Mouse (Mus musculus): Measurements from ENCODE around the gene Hoxa7. TPM values are rescaled to one million over a fixed set of nuclear protein-coding genes. Genes with fewer than 3 reads are reported as not detected.

The Hoxa7 gene
- total RNA-seq, 4 experiments from 2014 or later: not detected

DNA sequence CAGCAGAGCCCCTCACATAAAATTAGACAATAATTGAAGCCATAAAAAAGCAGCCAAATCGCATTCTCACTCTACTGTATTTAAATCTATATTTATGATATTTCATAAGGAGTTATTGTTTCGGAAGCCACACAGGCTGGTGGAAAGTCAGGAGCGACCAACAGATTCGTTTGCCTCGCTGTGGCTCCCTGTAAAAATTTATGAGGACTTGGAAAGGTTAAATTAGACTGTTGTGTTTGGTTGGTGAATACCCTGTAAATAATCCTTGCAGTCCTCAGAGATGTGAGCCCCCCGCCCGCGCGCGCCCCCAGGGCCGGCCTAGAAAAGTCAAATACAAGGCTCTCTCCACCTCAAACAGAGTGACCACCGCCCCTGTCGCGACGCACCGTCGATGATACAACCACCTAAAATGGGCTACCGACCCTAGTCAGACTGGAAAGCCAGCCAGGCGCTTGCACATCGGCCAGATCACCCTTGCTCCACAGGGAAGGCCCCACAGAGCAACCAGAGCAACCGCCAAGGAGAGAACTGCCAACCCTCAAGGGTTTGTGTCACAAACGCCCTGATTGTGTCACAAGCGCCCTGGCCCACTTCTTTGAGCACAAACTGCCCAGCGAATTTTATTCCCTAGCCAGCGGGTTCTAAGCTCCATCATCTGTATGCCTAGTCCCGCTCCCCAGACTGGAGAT lies 5.1 kb upstream of the Hoxa7 start:
- no peak for DNase-seq (ENCODE audit: low spot score in 2 of 2)

DNA sequence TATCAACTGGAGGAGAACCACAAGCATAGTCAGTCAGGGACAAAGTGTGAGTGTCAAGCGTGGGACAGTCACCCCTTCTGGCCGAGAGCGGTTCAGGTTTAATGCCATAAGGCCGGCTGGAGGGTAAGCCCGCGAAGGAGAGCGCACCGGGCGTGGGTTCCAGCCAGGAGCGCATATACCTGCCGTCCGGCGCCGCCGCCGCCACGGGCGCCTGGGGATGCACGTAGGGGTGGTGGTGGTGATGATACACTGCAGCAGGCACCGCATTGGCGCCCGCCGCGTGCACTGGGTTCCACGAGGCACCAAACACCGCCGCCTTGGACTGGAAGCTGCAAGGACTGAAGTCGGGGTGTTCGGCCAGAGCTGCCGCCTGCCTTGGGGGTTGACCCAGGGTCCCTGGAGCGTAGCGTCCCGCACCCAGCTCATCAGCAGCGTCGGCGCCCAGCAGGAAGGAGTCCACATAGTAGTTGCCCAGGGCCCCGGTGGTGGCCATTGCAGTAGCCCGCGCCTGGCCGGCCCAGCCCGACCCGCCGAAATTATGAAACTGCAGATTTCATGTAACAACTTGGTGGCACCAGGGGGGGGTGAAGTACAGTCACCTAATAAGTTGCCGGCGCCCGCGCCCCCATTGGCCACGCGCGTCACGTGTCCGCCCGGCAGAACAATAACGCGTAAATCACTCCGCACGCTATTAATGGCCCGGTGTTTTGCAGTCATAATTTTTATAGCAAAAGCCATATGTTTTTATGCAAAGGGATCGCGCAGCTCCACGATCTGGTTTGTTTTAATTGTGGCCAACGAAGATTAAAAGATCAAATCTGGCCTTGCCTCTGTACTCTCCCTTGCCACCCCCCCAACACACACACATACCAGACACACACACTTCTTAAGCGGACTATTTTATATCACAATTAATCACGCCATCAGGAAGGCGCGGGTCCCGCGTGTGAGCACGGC lies 4.2 kb upstream of the Hoxa7 start:
- no peak for DNase-seq (ENCODE audit: low spot score in 2 of 2)

DNA sequence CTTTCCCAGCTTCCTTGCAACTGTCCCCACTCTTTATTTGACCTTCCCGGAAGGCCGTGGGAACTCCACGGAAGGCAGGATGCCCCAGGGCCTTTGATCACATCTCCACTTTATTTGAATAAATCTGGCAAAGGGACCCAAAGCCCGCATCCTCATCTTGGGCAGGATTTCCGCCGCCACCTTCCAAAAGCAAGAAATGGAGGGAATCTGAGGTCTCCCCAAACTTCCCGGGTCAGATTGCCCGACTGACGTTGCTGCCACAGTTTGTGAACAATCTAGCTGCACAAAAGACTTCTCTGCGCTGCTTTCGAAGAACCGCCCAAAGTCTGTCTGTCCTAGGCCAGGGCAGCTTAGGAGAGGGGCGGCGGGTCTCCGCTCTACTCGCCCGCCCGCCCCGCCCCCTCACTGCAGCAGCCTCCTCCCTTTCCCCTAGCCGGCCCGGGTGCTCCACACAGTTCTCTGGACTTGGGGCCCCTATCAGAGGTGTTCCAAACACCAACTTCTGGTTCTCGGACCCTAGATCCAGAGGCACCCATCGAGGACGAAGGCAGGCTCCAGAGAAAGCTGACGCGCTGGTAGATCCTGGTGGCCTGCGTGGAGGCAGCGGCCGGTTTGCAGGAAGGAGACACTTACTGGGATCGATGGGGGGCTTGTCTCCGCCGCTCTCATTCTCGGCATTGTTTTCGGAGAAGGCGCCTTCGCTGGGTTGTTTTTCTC lies 3.4 kb upstream of the Hoxa7 start:
- no peak for DNase-seq (ENCODE audit: low spot score in 2 of 2)

DNA sequence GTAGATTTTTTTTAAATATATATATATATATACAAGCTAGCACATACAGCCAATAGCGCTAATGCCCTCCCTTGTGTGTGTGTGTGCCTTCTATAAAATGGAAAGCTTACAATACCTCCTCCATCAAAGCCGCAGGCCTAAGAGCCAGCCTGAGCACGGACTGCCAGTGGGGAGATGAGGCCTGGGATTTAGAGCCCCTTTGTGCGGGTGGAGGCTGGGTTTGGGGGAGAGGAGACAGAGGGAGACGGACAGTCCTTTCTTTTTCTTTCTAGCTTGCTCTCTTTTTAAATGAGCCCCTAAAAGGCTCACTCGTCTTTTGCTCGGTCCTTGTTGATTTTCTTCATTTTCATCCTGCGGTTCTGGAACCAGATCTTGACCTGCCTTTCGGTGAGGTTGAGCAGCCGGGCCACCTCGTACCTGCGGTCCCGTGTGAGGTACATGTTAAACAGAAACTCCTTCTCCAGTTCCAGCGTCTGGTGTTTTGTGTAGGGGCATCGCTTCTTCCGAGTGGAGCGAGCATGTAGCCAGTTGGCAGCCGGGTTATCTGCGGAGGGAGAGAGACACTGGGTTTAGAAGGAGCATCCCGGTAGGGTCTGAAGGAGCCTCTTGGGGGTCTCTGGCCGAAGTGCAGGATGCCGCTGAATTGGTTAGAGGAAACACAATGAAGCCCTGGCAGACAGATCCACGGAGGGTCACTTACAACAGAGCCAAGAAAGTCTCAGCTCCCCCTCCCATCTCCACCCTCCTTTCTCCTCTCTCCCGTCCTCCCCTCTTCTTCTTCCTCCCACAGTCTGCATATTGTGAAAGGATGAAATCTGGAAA lies 2.5 kb upstream of the Hoxa7 start:
- DNase-seq (ENCODE audit: low spot score in 2 of 2): no peak

DNA sequence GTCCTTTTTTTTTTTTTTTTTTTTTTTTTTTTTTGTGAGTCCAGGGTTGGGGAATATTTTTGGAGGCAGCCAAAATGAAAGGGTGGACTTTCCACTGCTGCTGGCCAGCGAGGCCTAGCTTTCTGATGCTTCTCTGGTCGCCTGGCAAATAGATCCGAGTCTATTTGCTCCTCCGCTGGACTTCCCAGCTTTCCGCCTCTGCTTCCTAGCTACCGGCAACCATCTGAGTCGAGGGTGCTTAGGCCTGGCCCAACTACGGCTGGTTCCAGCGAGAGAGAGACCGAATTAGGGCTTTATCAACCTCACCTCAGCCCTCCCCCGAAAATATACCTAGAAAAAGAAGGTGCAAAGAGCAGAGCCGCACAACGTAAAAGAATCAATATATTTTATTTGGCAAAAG lies 1.1 kb upstream of the Hoxa7 start:
- DNase-seq (ENCODE audit: low spot score in 2 of 2): no peak

DNA sequence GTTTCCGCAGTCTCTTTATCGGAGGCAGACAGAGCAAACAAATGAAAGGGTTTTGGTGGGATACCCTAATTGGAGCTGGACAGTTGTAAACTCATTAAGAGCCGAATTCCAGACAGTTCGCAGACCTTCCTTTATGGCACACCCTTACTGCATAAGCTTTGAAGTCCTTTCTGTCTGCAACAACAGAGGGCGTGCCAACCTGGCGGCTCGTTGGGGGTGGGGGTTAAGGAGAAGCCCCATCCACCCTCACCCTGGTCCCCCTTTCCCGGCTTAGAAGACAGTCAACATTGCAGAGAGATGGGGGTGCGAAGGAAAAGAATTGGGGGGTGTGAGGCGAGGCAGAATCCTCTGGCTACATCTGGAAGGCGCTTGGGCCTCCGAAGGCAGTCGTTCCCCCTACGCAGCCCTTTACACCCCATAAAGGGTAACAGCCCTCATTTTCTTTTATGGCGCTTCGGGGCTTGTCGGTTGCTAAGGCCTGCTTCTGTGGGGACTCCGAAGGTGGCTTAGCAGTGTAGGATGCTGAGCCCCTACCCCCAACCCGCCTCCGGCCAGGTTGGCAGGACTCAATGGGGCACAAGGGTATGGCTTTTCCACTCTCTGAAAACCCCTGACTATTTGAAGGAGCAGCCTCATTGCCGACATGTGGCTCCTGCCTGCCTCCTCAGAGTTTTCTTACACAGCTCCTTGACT lies 485 bp upstream of the Hoxa7 start:
- no peak for DNase-seq (ENCODE audit: low spot score in 2 of 2)

DNA sequence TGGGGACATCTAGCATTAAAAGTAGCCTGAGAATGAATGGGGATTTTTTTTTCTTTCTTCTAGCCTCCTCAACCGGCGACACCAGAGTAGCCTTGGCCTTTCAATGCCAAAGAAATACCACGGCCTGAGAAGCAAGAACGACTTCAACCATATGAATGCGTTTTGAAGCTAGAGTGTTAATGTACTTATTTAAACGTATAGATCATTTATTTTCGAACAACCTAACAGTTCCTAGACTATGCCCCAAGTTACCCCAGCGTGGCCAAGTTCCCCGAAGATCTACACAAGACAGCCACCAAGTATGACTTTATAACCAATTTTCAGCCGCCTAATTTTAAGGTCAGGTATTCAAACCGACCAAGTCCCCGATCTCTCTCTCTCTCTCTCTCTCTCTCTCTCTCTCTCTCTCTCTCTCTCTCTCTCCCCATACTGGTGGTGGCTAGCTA lies 766 bp downstream of the Hoxa7 start:
- DNase-seq (ENCODE audit: low spot score in 2 of 2): no peak

DNA sequence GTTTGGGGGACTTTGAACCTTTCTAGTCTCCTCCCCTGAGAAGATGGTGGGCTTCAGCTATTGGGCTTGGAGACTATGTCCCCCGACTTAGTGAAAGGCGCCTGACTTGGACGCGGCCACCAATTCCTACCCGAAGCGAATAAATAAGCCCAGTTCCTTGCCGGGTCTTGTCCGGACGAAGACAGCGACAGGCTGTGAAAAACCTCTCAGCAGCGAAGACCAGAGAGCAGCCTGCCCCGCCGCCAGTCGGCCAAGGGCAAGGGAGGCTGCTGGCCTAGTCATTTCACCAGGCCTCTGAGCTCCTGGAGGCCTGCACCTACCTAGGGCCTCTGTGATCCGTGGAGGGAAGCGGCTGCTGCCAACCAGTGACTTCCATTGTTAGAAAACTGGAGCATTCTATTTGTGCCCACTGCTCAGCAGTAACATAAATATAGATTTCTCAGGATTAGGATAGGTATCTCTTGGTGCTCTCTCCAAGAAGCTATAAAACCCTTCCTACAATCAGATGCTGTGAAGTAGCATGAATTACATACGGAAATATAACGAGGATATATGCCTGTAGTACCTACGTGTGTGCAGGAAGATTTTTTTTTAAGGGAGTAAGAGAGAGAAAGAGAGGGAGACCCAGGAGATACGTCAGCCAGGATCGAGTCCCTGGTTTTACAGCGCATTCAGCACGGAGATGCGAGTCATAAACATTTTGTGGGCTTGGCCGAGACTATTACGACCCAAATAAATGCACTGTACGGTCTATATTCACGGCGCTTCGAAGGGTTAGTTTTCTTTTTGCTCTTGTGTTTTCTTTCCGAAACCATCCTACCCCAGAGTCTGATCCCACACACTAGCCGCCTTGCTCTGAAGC lies 1.4 kb downstream of the Hoxa7 start:
- DNase-seq (ENCODE audit: low spot score in 2 of 2): no peak

DNA sequence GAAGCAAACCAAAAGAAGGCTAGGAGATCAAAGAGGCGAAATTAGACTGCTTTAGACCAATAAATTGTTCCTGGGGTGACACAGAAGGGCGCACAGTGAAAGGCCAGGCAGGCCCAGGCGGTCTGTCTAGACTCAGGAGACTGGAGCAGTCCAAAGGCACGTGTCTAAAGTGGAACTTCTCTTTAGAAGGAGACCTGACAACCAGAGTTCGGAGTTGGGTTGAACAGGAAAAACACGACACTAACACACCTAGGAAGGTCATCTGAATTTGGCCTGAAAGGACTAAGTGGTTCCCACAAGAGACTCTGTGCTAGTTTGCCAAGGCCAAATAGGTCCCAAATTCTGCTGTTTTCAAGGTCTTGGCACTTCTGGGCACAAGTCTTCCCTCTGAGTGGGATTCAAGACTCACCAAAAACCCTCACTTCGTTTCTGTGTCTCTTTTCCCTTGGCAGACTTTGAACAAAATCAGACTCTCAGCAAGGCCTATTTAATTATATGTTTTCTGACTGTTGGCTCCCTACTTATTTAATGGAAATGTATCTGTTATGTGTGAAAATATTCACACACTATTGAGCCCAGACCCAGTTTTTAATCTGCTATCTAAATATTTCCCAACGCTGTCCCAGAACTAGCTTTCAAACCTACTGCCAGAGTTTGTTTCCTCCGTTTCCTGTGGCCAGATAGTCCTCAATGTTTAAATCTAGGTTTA lies 2.3 kb downstream of the Hoxa7 start:
- no peak for DNase-seq (ENCODE audit: low spot score in 2 of 2)

DNA sequence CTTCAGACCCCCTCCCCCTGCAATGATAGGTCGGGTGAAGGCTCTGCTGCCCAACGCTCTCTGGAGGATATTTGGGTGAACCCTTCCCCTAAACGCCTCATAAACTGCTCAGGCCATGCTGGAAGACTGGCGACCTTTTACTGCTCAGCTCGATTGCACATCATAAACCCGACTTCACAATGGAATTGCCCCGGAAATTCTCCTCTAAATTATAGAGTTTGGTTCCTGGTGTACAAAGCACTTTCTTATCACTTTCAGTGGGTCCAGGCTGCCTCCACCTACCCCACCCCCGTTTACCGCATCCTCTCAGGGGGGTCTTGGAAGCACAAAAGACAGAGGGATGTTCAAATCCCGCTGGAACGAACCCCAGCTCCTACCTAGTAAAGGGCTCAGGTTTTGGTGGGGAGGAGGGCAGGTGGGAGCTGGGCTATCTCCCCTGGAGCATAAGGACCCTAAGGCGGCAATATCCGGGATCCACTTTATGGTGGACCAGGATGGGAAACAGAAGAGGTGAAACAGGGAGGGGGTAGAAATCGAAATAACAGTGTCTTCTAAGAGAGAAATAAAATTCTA lies 2.9 kb downstream of the Hoxa7 start:
- DNase-seq (ENCODE audit: low spot score in 2 of 2): no peak

DNA sequence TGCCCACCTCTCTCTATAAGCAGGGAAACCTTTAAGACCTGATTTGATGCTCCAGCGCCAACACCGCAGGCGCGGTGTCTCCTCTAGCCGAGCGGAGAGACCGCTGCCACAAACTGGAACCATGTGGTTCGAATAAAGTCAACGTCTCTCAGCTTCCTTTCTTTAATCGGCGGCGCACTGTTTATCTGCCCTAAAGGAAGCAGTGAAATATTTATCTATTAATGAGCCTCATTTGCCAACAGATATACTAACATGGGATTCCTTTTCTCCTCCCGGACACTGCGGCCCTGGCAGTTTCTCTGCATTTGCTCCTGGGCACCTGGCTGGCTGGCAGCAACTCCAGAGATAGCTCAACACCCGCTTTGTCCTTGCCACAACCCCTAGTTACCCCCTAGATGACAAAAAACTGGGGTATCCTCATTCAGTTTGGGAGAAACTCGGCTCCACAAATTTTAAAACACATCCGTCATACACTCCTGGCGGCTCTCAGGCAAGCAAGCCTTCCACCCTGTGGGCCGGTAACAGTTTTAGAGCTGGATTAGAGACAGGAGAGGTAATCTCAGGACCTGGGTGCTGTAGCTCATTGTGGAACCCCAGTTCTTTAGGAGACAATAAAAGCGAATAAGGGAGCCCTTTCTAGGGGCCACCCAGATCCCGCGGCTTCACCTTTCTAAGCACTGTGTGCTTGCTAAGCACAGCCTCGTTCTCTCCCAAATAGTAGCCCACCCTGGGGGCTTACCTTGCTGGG lies 3.6 kb downstream of the Hoxa7 start:
- no peak for DNase-seq (ENCODE audit: low spot score in 2 of 2)

DNA sequence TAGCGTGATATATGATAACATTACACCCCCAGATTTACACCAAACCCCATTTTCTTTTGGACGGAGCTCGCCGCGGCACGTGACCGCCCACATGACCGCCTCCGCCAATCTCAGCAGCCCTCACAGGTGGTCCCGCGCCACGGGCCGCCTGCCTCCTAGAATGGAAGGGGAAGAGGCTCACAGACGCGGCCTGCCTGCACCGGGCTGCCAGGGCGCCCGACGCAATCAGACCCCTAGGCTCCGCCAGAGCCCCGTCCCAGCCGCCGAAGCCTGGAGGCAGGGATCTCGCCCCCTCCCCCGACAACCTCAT lies 4.2 kb downstream of the Hoxa7 start:
- DNase-seq (ENCODE audit: low spot score in 2 of 2): no peak

DNA sequence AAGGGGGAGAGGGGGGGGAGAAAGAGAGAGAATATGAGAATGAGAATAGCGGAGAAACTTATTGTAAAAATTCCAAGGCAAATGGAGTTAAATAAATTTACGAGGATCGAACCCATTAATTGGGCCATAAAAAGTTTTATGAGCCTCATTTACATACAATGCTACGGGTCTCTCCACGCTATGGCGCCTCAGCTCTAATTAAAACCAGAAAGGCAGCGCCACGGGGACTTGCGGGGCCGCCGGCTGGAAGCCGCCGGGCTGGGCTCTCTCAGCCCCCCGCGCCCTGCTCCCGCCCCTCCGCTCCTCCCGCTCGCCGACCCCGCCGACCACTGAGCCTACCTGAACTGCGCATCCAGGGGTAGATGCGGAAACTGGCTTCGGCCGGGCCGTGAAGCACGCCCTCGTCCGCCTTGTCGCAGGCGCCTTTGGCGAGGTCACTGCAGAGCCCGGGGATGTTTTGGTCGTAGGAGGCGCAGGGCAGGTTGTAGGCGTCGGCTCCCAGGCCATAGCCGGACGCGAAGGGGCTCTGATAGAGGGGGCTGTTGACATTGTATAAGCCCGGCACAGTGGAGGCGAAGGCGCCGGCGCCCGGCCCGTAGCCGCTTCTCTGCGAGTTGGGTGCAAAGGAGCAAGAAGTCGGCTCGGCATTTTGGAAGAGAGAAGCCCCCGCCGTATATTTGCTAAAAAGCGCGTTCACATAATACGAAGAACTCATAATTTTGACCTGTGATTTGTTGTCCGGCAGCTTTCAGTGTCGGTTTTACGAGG lies 4.8 kb downstream of the Hoxa7 start:
- no peak for DNase-seq (ENCODE audit: low spot score in 2 of 2)

DNA sequence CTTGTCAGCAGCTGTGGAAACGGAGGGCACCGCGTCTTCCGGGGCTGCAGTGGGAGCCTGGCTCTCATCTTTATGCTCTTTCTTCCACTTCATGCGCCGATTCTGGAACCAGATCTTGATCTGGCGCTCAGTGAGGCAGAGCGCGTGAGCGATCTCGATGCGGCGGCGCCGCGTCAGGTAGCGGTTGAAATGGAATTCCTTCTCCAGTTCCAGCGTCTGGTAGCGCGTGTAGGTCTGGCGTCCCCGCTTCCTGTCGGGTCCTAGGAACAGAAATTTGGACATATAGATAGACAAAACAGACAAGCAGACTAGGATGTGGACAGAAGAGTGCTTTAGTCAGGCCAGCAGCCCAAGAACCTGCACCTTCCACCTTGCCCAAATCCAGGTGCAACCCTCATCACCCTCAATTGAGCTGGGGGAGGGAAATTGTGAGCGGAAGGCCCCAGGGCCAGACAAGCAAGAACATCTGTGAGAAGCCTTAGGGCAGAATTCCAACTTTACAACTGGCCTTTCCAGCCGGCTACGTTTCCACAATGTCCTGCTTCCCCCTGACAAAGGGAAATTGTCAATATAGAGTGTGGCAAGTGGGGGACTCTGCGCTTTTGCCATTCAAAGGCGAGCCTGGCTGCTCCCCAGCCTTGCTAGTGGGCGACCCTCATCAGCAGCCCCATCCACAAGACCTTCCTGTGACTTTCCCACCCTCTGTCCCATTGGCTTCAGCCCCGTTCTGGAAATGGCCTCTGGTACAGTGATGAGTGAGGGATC lies 5.7 kb downstream of the Hoxa7 start:
- DNase-seq (ENCODE audit: low spot score in 2 of 2): no peak

DNA sequence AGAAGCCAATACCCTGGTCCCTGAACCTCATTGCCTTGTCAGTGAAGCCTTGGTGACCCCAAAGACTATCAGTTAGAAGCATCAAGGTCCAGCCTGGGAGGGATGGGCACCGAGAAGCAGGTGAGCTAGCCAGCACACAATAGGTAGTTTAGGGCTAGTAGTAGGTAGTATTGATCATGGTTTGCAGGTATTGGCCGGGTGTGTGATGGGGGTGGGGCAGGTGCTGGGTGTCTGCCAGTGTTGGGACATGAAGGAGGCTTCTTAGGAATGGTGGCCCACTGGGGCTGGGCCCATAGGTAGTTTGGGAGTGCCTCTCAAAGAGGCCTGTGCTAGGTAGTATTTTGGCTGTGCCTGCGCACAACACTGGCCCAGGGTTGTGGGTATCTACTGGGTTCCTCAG lies 6.6 kb downstream of the Hoxa7 start:
- no peak for DNase-seq (ENCODE audit: low spot score in 2 of 2)

DNA sequence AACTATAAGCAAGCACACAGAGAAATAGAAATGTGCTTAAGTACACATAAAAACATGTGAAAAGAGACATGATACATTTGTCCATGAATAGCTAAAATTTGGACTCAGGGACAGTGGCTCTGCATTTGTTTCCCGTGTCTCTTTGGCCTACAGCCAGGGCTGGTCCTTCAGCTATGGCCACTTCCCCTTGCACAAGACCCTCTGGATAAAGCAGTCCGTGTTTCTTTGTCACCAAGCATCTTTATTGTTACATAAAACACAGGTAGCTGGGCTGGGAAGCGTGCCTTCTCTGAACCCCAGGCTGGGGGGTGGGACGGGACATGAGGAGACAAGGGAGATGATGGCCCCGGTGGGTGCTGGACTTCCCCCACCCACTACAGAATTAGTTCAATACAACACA lies 7.4 kb downstream of the Hoxa7 start:
- DNase-seq (ENCODE audit: low spot score in 2 of 2): no peak

Measured in layer of hippocampus, adult 8-10 months (tissue).